Mouse (Mus musculus): ENCODE measurements around the gene Amdhd1.
"Not testable (repeated sequence)": the region's sequence is repeated elsewhere in the genome, so short reads cannot be mapped to it uniquely, and the experiment has no call there.

The Amdhd1 gene

GRCm38 (mm10) chr10:93539775-93540430 is at the start of gene Amdhd1:
Gene Amdhd1, minus strand, starts transcription at chr10:93540033.
- peak; percentile 91 for DNase-seq (ENCODE audit: low read depth, low spot score)

- peak; percentile 95 for DNase-seq (ENCODE audit: low read depth, low spot score)
Measured at GRCm38 (mm10) chr10:93589281-93589848, 49.5 kb upstream of the Amdhd1 start, which contains the start of gene Snrpf. Gene Snrpf, minus strand, starts transcription at chr10:93589706.

GRCm38 (mm10) chr10:93588796-93589195 is 49.0 kb upstream of the Amdhd1 start:
- DNase-seq (ENCODE audit: low read depth, low spot score): peak; percentile 35

- peak; percentile 81 for DNase-seq (ENCODE audit: low read depth, low spot score)
Measured at GRCm38 (mm10) chr10:93577271-93577886, 37.5 kb upstream of the Amdhd1 start.

GRCm38 (mm10) chr10:93575960-93576359 is 36.1 kb upstream of the Amdhd1 start:
- no peak for DNase-seq (ENCODE audit: low read depth, low spot score)

GRCm38 (mm10) chr10:93574966-93575365 is 35.1 kb upstream of the Amdhd1 start:
- DNase-seq (ENCODE audit: low read depth, low spot score): no peak

GRCm38 (mm10) chr10:93572209-93572608 is 32.4 kb upstream of the Amdhd1 start:
- peak; percentile 24 for DNase-seq (ENCODE audit: low read depth, low spot score)

GRCm38 (mm10) chr10:93568671-93569070 is 28.8 kb upstream of the Amdhd1 start:
- DNase-seq (ENCODE audit: low read depth, low spot score): no peak

- DNase-seq (ENCODE audit: low read depth, low spot score): no peak
Measured at GRCm38 (mm10) chr10:93567841-93568566, 28.2 kb upstream of the Amdhd1 start.

- DNase-seq (ENCODE audit: low read depth, low spot score): peak; percentile 59
Measured at GRCm38 (mm10) chr10:93567066-93567465, 27.2 kb upstream of the Amdhd1 start.

GRCm38 (mm10) chr10:93564518-93565090 is 24.8 kb upstream of the Amdhd1 start:
- DNase-seq (ENCODE audit: low read depth, low spot score): no peak

GRCm38 (mm10) chr10:93559786-93560185 is 20.0 kb upstream of the Amdhd1 start:
- DNase-seq (ENCODE audit: low read depth, low spot score): no peak

GRCm38 (mm10) chr10:93557971-93558370 is 18.1 kb upstream of the Amdhd1 start:
- DNase-seq (ENCODE audit: low read depth, low spot score): not testable (repeated sequence)

- peak; percentile 57 for DNase-seq (ENCODE audit: low read depth, low spot score)
Measured at GRCm38 (mm10) chr10:93552596-93552995, 12.8 kb upstream of the Amdhd1 start.

GRCm38 (mm10) chr10:93549821-93550220 is 10.0 kb upstream of the Amdhd1 start:
- DNase-seq (ENCODE audit: low read depth, low spot score): no peak

GRCm38 (mm10) chr10:93548991-93549390 is 9.2 kb upstream of the Amdhd1 start:
- DNase-seq (ENCODE audit: low read depth, low spot score): peak; percentile 80

- no peak for DNase-seq (ENCODE audit: low read depth, low spot score)
Measured at GRCm38 (mm10) chr10:93547741-93548270, 8.0 kb upstream of the Amdhd1 start.

- DNase-seq (ENCODE audit: low read depth, low spot score): no peak
Measured at GRCm38 (mm10) chr10:93544172-93544571, 4.3 kb upstream of the Amdhd1 start.

GRCm38 (mm10) chr10:93543176-93543575 is 3.3 kb upstream of the Amdhd1 start:
- DNase-seq (ENCODE audit: low read depth, low spot score): no peak

- DNase-seq (ENCODE audit: low read depth, low spot score): no peak
Measured at GRCm38 (mm10) chr10:93542356-93542755, 2.5 kb upstream of the Amdhd1 start.

GRCm38 (mm10) chr10:93541585-93541984 is 1.8 kb upstream of the Amdhd1 start:
- peak; percentile 57 for DNase-seq (ENCODE audit: low read depth, low spot score)

Data from A20 (cell line).